Mouse (Mus musculus): Measurements from ENCODE around the gene Aacs. TPM values are rescaled to one million over a fixed set of nuclear protein-coding genes. Genes with fewer than 3 reads are reported as not detected.
"Not testable (repeated sequence)": the region's sequence is repeated elsewhere in the genome, so short reads cannot be mapped to it uniquely, and the experiment has no call there.

The Aacs gene
- polyA plus RNA-seq, 1 experiment, result 55.1 TPM

DNA sequence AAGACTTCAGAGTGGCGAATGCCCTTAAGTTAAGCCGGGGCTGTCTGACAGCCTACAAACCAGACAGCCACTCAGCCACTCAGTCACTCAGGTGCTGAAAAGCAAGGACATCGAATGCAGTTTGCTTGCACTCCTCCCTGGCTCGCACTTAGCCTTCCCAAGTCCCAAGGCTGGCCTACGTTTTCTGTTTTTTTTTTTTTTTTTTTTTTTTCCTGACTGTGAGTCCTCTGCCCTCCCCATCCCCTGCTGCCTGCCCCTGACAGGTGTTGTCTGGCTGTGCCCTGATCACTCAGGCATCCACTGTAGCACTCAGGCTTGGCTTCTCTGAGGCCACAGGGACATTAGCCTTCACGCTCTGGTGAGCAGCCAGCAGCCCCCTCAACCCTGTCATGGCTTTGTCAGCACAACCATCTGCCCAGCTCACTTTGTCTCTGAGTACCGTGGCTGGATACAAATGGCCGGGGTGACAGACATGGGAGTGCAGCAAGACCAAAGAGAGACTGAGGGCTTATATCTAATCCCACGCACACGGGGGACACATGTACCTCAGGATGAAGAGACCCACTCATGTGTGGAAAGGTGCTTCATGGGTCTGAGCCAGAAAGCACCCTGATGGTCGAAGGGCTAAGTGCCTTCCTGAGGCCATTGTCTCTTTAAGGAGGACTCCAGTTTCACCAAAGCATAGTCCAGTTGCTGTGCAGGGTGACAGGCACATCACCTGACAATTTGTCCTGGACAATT, 11.9 kb downstream of the Aacs start:
- no peaks in the 10 kb centered on the region; the same call in 1 of the 2 replicates for H3K9me3 ChIP-seq
- H3K36me3 ChIP-seq (replicated peaks; ENCODE audit: low read length), result peaks cover 91% of the 10 kb centered on the region
- no peak overlapping the region for H3K4me3 ChIP-seq (replicated peaks)
- TF ChIP-seq GATA1 (IDR thresholded peaks at IDR 0.05; ENCODE audit: borderline replicate concordance, low read length) (no peak), FLI1 (IDR thresholded peaks at IDR 0.05; ENCODE audit: low read length) (no peak)
- H3K4me1 ChIP-seq, result peaks cover 35% of the 10 kb centered on the region
- no peaks in the 10 kb centered on the region for H3K27me3 ChIP-seq (replicated peaks)

DNA sequence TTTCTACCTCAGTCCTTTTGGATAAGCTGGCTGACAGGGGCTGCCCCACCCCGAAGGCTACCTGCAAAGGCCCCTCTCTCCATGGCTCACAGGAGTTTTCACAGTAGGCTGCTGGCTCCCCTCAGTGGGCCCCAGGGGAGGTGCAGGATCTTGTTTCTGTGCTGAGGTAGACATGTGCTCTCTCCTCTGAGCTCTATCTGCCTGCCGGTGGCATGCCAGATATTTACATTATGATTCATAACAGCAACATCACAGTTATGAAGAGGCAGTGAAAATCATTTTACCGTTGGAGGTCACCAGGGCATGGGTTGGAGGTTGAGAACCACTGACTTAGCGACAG, 12.5 kb downstream of the Aacs start:
- no peaks in the 10 kb centered on the region for H3K27me3 ChIP-seq (replicated peaks)
- H3K4me1 ChIP-seq, result peaks cover 35% of the 10 kb centered on the region
- peaks cover 91% of the 10 kb centered on the region for H3K36me3 ChIP-seq (replicated peaks; ENCODE audit: low read length)
- H3K9me3 ChIP-seq, result no peaks in the 10 kb centered on the region; the same call in 1 of the 2 replicates
- no peak overlapping the region for H3K4me3 ChIP-seq (replicated peaks)
- TF ChIP-seq FLI1 (IDR thresholded peaks at IDR 0.05; ENCODE audit: low read length) (no peak), GATA1 (IDR thresholded peaks at IDR 0.05; ENCODE audit: borderline replicate concordance, low read length) (no peak)

DNA sequence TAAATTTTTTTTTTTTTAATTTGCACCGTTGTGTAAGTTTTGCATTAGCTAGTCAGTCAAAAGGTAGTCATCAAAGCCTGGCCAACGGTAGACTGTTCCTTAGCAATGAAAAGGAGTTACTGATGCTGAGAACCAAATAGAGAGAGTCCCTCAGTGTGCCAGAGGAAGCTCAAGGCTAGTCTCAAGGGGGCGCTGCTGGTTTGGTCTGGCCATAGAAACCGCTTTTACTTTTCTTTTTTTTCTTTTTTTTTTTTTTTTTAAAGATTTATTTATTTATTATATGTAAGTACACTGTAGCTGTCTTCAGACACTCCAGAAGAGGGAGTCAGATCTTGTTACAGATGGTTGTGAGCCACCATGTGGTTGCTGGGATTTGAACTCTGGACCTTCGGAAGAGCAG, 13.3 kb downstream of the Aacs start:
- Histone ChIP-seq H3K4me1 (peaks cover 29% of the 10 kb centered on the region), H3K36me3 (replicated peaks; ENCODE audit: low read length) (peaks cover 86% of the 10 kb centered on the region)
- not testable (repeated sequence) for H3K4me3 ChIP-seq (replicated peaks); H3K9me3 ChIP-seq; H3K27me3 ChIP-seq (replicated peaks)

DNA sequence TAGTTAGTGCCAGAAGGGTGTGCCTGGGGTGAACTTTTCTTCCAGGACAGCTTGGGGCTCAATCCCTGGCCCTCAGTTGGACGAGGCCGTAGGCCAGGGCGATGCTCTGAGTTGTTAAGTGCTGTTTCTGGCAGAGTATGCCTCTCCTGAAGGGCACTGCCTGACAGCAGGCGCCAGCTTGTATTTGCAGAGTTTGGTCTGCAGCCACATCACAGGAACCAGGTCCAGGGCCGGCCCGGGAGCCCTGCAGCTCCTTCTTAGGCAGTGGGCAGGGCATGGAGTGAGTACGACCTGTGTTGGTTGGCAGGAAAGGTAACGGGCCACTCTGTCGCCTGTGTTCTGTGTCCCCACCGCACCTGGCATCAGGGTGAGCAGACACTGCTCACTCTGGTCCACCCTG, 15.5 kb downstream of the Aacs start:
- Histone ChIP-seq H3K36me3 (replicated peaks; ENCODE audit: low read length) (peaks cover 88% of the 10 kb centered on the region), H3K27me3 (replicated peaks) (no peaks in the 10 kb centered on the region), H3K4me1 (peaks cover 10% of the 10 kb centered on the region), H3K4me3 (replicated peaks) (no peak overlapping the region), H3K9me3 (no peaks in the 10 kb centered on the region)
- TF ChIP-seq GATA1 (IDR thresholded peaks at IDR 0.05; ENCODE audit: borderline replicate concordance, low read length), result no peak
- TF ChIP-seq FLI1 (IDR thresholded peaks at IDR 0.05; ENCODE audit: low read length), result no peak

DNA sequence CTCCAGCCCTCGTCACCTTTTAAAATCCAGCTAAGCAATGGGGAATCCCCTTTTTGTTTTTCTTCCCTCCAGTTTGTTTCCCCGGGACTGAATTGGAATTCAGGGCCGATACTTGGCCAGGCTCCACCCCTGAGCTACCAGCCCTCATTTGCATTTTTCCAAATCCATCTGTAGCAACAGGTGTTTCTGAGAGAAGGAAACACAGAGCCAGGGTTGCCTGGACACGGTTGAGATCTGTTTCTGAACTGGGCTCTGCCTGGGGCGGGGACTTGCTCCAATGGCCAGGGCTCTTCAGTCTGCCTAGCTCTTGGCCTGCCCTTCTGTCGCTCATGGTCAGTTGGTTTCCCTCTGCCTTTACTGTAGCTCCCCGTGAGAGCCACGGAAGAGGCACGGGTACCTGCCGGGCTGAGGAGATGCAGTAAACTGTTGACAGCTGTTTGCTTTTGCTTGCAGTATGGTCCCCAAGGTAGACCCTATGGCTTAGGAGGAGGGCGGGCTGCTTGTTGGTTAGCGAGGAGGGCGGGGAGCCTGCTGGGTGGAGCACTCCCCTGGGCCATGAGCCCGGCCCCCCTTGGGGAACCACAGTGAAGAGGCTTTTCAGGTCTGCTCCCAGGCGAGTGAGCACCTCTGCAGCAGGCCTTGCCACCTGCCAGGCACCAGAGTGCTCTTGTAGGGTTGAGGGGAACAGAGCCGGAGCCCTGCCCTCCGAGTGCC, 16.9 kb downstream of the Aacs start:
- Histone ChIP-seq H3K4me3 (replicated peaks) (no peak overlapping the region), H3K27me3 (replicated peaks) (no peaks in the 10 kb centered on the region), H3K9me3 (no peaks in the 10 kb centered on the region), H3K36me3 (replicated peaks; ENCODE audit: low read length) (peaks cover 80% of the 10 kb centered on the region), H3K4me1 (peaks cover 11% of the 10 kb centered on the region)
- TF ChIP-seq FLI1 (IDR thresholded peaks at IDR 0.05; ENCODE audit: low read length) (no peak), GATA1 (IDR thresholded peaks at IDR 0.05; ENCODE audit: borderline replicate concordance, low read length) (no peak)

DNA sequence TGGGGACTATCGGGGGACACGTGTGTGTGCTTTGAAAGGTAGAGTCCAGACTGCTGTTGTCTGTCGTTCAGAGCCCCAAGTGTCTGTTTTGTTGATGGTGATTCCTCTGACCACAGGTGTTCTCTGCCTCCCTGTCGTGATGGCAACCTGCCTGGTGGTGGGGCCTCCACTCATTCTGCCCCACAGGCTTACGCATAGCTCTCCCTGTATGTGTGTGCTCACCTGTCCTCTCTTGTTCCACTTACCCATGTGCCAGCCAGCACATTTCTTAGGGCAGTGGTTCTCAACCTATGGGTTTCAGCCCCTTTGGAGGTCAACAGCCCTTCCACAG, 17.4 kb downstream of the Aacs start:
- H3K9me3 ChIP-seq, result no peaks in the 10 kb centered on the region
- no peaks in the 10 kb centered on the region for H3K27me3 ChIP-seq (replicated peaks)
- no peak overlapping the region for H3K4me3 ChIP-seq (replicated peaks)
- peaks cover 16% of the 10 kb centered on the region for H3K4me1 ChIP-seq
- H3K36me3 ChIP-seq (replicated peaks; ENCODE audit: low read length), result peaks cover 80% of the 10 kb centered on the region
- TF ChIP-seq FLI1 (IDR thresholded peaks at IDR 0.05; ENCODE audit: low read length) (no peak), GATA1 (IDR thresholded peaks at IDR 0.05; ENCODE audit: borderline replicate concordance, low read length) (no peak)

DNA sequence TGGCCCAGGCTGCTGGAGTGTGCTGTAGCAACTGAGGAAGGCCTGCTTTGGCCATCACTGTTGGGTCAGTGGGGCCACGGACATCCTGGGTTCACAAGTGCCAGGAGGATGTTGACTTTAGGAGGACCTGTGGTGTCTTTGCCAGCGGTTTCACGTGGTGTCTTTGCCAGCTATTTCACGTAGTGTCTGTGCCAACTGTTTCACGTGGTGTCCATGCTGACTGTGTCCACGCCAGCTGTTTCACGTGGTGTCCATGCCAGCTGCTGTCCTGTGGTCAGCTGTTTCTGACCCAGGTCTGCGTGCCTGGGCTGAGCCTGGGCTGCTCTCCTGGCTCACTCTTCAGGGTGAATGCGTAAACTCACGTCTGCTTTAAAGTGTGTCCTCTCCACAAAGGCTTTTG, 20.0 kb downstream of the Aacs start:
- Histone ChIP-seq H3K9me3 (no peaks in the 10 kb centered on the region), H3K27me3 (replicated peaks) (no peaks in the 10 kb centered on the region), H3K36me3 (replicated peaks; ENCODE audit: low read length) (peaks cover 83% of the 10 kb centered on the region), H3K4me3 (replicated peaks) (no peak overlapping the region), H3K4me1 (peaks cover 30% of the 10 kb centered on the region)
- no peak for TF ChIP-seq GATA1 (IDR thresholded peaks at IDR 0.05; ENCODE audit: borderline replicate concordance, low read length)
- TF ChIP-seq FLI1 (IDR thresholded peaks at IDR 0.05; ENCODE audit: low read length), result no peak

DNA sequence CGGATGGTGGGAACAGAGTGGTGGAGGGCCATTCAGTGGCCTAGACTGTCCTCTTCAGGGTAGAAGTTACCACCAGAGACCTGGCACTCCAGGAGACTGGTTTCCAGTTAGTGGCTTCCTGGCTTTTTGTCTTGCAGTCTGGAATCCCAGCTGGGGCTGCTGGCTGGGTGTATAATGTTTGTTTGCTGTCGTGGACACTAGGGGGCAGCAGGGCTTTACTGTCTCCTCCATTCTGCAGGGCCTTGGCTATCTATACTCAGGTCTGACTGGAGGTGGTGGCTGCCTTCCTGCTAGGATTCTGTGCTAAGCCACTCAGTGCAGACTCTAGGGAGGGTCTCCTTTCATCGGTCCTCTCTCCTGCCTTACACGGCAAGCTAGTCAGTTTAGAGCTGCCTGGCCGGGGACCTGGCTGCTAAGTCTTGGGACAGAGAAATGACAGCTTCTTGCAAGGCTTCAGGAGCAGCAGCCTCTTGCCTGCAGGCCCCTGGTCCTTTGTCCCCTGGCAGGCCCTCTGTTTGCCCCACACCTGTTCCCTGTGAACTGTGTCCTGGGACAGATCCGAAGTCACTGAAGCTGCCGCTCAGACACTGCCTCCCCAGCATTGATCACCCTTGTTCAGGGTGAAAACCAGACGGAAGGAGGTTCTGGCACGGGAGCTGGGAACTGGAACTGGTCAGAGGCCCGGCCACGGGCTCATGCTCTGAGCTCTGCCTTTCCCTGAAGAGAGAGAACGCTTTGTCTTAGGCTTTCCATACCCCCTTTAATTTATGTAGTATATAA, 22.4 kb downstream of the Aacs start:
- TF ChIP-seq FLI1 (IDR thresholded peaks at IDR 0.05; ENCODE audit: low read length) (no peak), GATA1 (IDR thresholded peaks at IDR 0.05; ENCODE audit: borderline replicate concordance, low read length) (no peak)
- Histone ChIP-seq H3K4me3 (replicated peaks) (no peak overlapping the region), H3K27me3 (replicated peaks) (no peaks in the 10 kb centered on the region), H3K9me3 (no peaks in the 10 kb centered on the region), H3K4me1 (peaks cover 46% of the 10 kb centered on the region), H3K36me3 (replicated peaks; ENCODE audit: low read length) (peaks cover 83% of the 10 kb centered on the region)

DNA sequence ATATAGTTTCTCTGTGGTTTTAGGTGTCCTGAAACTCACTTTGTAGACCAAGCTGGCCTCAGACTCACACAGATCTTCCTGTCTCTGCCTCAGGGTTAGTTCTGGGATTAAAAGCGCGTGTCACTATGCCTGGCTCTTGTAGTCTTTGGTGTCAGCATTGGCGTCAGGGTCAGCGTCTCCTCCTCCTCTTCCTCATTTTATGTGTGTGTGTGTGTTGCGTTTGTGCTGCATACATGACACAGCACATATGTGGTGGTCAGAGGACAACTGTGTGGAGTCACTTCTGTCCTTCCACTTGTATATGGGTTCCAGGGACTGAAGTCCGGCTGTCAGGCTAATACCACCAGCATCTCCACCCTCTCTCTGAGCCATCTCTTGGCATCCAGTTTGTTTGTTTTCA, 25.9 kb downstream of the Aacs start:
- H3K27me3 ChIP-seq (replicated peaks), result no peaks in the 10 kb centered on the region
- peaks cover 58% of the 10 kb centered on the region for H3K4me1 ChIP-seq
- no peak for TF ChIP-seq GATA1 (IDR thresholded peaks at IDR 0.05; ENCODE audit: borderline replicate concordance, low read length)
- no peak for TF ChIP-seq FLI1 (IDR thresholded peaks at IDR 0.05; ENCODE audit: low read length)
- peaks cover 86% of the 10 kb centered on the region for H3K36me3 ChIP-seq (replicated peaks; ENCODE audit: low read length)
- no peaks in the 10 kb centered on the region for H3K9me3 ChIP-seq
- no peak overlapping the region for H3K4me3 ChIP-seq (replicated peaks)

DNA sequence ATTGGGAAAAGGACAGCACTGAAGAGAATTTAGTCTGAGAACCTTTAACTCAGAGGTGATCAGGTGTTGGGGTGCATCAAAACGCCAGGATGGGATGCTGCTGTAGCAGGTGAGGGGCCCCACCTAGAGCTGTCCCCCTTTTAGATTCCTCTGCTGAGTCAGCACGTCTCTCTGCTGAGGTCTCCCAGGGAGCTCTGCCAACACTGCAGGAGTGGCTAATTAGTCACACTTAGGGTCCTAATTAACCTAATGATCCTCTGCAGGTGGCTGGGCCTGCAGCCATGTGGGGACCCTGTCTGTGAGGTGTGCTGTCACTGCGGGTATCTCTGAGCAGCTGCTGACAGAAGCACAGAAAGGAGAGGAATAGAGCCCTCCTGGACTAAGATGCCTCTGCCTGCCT, 26.6 kb downstream of the Aacs start:
- no peaks in the 10 kb centered on the region for H3K27me3 ChIP-seq (replicated peaks)
- peaks cover 91% of the 10 kb centered on the region for H3K36me3 ChIP-seq (replicated peaks; ENCODE audit: low read length)
- H3K4me3 ChIP-seq (replicated peaks), result no peak overlapping the region
- peaks cover 58% of the 10 kb centered on the region for H3K4me1 ChIP-seq
- TF ChIP-seq GATA1 (IDR thresholded peaks at IDR 0.05; ENCODE audit: borderline replicate concordance, low read length) (no peak), FLI1 (IDR thresholded peaks at IDR 0.05; ENCODE audit: low read length) (no peak)
- H3K9me3 ChIP-seq, result no peaks in the 10 kb centered on the region
